ENCODE assay signal across 33 mouse cellular contexts in the genomic region with DNA sequence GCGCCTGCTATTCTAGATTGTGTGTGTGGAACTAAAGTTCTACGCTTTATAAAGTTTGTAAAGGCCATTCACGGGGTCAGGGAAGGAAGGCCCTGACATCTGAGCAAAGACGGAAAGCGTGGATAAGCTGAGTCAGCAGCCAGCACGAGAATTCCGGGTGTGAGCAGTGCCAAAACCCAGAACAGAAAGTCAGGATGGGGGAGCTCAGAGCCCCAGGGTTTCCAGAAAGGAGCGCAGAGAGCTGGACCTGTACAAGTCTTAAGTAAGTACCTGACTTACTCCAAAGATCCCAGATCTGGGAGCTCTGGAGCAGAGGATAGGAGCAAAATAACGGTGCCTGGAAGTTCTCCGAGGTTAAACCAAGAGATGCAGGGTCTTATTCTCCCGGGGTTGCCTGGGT. TPM values are rescaled to one million over a fixed set of nuclear protein-coding genes. Genes with fewer than 3 reads are reported as not detected.
DNase-seq lines count a peak whose midpoint lies in the region; ATAC-seq and TF ChIP-seq lines count a peak whose summit lies in the region.
"Had no signal": no experiment of that assay in that cellular context is flagged by ENCODE, and none has a peak within 500 bp of the region (broad histone marks: within the 10 kb centered on the region; RNA-seq: fewer than 3 reads in every experiment).

No protein-coding gene starts in this region.

- WGBS in intestine, postnatal 0 days, result 55% methylated on average over 11 of the region's 11 CpGs
- WGBS in intestine, embryonic 15.5 days, result 58% methylated on average over 11 of the region's 11 CpGs

- no peak for ATAC-seq in intestine, postnatal 0 days
- no peak; the same call in 1 of the 2 replicates for ATAC-seq in intestine, embryonic 15.5 days
- peak; percentile 12 for ATAC-seq in Patski
- no peak for ATAC-seq in megakaryocyte progenitor cell, adult 5-6 weeks (replicated peaks; ENCODE audit: poor library complexity)
- ATAC-seq: forebrain, embryonic 15.5 days had no signal

- no peak overlapping the region for H3K9ac ChIP-seq in intestine, postnatal 0 days (ENCODE audit: low read depth, low read length)
- no peak overlapping the region for H3K9ac ChIP-seq in intestine, embryonic 15.5 days
- H3K9ac ChIP-seq: embryonic facial prominence, embryonic 13.5 days; forebrain, embryonic 15.5 days; heart, embryonic 15.5 days; hindbrain, embryonic 14.5 days; liver, embryonic 15.5 days; lung, embryonic 15.5 days; neural tube, embryonic 15.5 days had no signal

- in situ Hi-C loops in Patski (cut with MboI; ENCODE audit: low pct_unique_long_range_greater_than_20kb), result loop anchor here (10.0 kb wide), 2 partner anchors 46 to 136 kb away; no protein-coding TSS in a partner anchor

- peak overlapping the region; percentile 17; the same call in 1 of the 2 replicates for H3K4me2 ChIP-seq in intestine, postnatal 0 days (replicated peaks; ENCODE audit: low read depth)
- no peak overlapping the region for H3K4me2 ChIP-seq in intestine, embryonic 15.5 days (replicated peaks)
- H3K4me2 ChIP-seq: embryonic facial prominence, embryonic 13.5 days; forebrain, embryonic 15.5 days; heart, embryonic 15.5 days; hindbrain, embryonic 14.5 days; lung, embryonic 15.5 days; neural tube, embryonic 15.5 days had no signal

- CTCF ChIA-PET in Patski (lab: Charles Lee), result interaction anchor here (1.1 to 1.7 kb wide), 5 partner anchors 23 to 136 kb away, joined by 3 to 6 read pairs (median 4); no protein-coding TSS in a partner anchor

- DNase-seq in adrenal gland, adult (ENCODE audit: inconsistent age in 2 of 2, low spot score in 1 of 2), result peak; percentile 6 to 36
- DNase-seq in adrenal gland, postnatal 14 days, result no peak
- no peak for DNase-seq in Patski (ENCODE audit: low read depth, low spot score)
- no peak for DNase-seq in embryo, embryonic 9.5 days (ENCODE audit: extremely low spot score)
- DNase-seq: adrenal gland, postnatal 25 days; cerebellum, adult 11-12 months; cerebellum, adult 9-11 months; embryo, embryonic 11 days; heart, postnatal 36 days; kidney, adult 8-10 months; kidney, postnatal 14 days; layer of hippocampus, adult 9-11 months; midbrain, embryonic 14.5 days; thymus, postnatal 4 days had no signal

- H3K9me3 ChIP-seq in intestine, postnatal 0 days (ENCODE audit: control insufficient read depth), result no peaks in the 10 kb centered on the region
- H3K9me3 ChIP-seq in intestine, embryonic 15.5 days, result no peaks in the 10 kb centered on the region
- H3K9me3 ChIP-seq in E14TG2a.4 (ENCODE audit: low read length), result peaks cover 23% of the 10 kb centered on the region
- H3K9me3 ChIP-seq: embryonic facial prominence, embryonic 13.5 days; forebrain, embryonic 10.5 days; forebrain, embryonic 15.5 days; heart, embryonic 10.5 days; heart, embryonic 15.5 days; liver, embryonic 15.5 days; lung, embryonic 15.5 days had no signal

- no peaks in the 10 kb centered on the region for H3K27me3 ChIP-seq in intestine, postnatal 0 days (replicated peaks; ENCODE audit: control insufficient read depth, insufficient read depth, low read length)
- no peaks in the 10 kb centered on the region for H3K27me3 ChIP-seq in intestine, embryonic 15.5 days (replicated peaks)
- H3K27me3 ChIP-seq in E14TG2a.4 (ENCODE audit: insufficient read depth, low read length) (no peaks in the 10 kb centered on the region), Patski (no peaks in the 10 kb centered on the region)
- H3K27me3 ChIP-seq: embryonic facial prominence, embryonic 13.5 days; forebrain, embryonic 15.5 days; heart, embryonic 15.5 days; liver, embryonic 15.5 days; lung, embryonic 15.5 days; neural tube, embryonic 15.5 days had no signal

- no peak overlapping the region for H3K4me3 ChIP-seq in intestine, postnatal 0 days (ENCODE audit: low read depth, low read length)
- H3K4me3 ChIP-seq in intestine, embryonic 15.5 days (replicated peaks), result no peak overlapping the region
- H3K4me3 ChIP-seq in E14TG2a.4 (replicated peaks; ENCODE audit: low read length), result peak overlapping the region; percentile 68
- H3K4me3 ChIP-seq: embryonic facial prominence, embryonic 13.5 days; forebrain, embryonic 10.5 days; forebrain, embryonic 15.5 days; heart, embryonic 10.5 days; heart, embryonic 15.5 days; liver, embryonic 15.5 days; lung, embryonic 15.5 days; megakaryocyte, embryonic 14.5 days; neural tube, embryonic 15.5 days had no signal

- H3K4me1 ChIP-seq in intestine, postnatal 0 days (replicated peaks; ENCODE audit: control insufficient read depth, insufficient read depth, low read length), result peaks cover 5% of the 10 kb centered on the region
- peaks cover 14% of the 10 kb centered on the region; the same call in 1 of the 2 replicates for H3K4me1 ChIP-seq in intestine, embryonic 15.5 days (replicated peaks)
- H3K4me1 ChIP-seq in E14TG2a.4 (replicated peaks; ENCODE audit: low read depth, low read length), result peaks cover 76% of the 10 kb centered on the region
- H3K4me1 ChIP-seq: forebrain, embryonic 15.5 days; heart, embryonic 10.5 days; heart, embryonic 15.5 days; lung, embryonic 15.5 days had no signal

- no peaks in the 10 kb centered on the region for H3K36me3 ChIP-seq in intestine, postnatal 0 days (ENCODE audit: control insufficient read depth, insufficient read depth)
- H3K36me3 ChIP-seq in intestine, embryonic 15.5 days, result no peaks in the 10 kb centered on the region
- no peaks in the 10 kb centered on the region for H3K36me3 ChIP-seq in E14TG2a.4 (ENCODE audit: insufficient read depth, low read length)
- H3K36me3 ChIP-seq: embryonic facial prominence, embryonic 13.5 days; forebrain, embryonic 10.5 days; forebrain, embryonic 15.5 days; heart, embryonic 10.5 days; heart, embryonic 15.5 days; liver, embryonic 15.5 days; lung, embryonic 15.5 days; neural tube, embryonic 15.5 days had no signal

- POLR2A ChIA-PET in Patski (lab: Charles Lee), result no interaction called here

- TF ChIP-seq CTCF in intestine, postnatal 0 days (IDR thresholded peaks at IDR 0.05; ENCODE audit: low read depth), result no peak
- no peak for TF ChIP-seq CTCF in E14TG2a.4 (conservative IDR thresholded peaks at IDR 0.05; ENCODE audit: low read length)
- no peak for TF ChIP-seq CTCF in Patski (IDR thresholded peaks at IDR 0.05)

- no peak overlapping the region for H3K27ac ChIP-seq in intestine, postnatal 0 days (ENCODE audit: low read depth, low read length)
- H3K27ac ChIP-seq in intestine, embryonic 15.5 days, result no peak overlapping the region
- H3K27ac ChIP-seq: embryonic facial prominence, embryonic 13.5 days; forebrain, embryonic 10.5 days; forebrain, embryonic 15.5 days; heart, embryonic 10.5 days; heart, embryonic 15.5 days; hindbrain, embryonic 14.5 days; liver, embryonic 15.5 days; lung, embryonic 15.5 days; neural tube, embryonic 15.5 days had no signal

RNA-seq across cellular contexts. Expression of gene Plekhg6, which starts 30.0 kb away (rescaled TPM):
- total RNA-seq in adrenal gland, postnatal 14 days (2021), result 0.38 and 0.52 TPM in 2 replicates
- polyA plus RNA-seq in intestine, postnatal 0 days (2015; fragmentation: Nextera tagmentation; extraction: Ambion mirVana), result 31.4 and 37.0 TPM in 2 replicates
- polyA plus RNA-seq in intestine, embryonic 15.5 days (2015; fragmentation: Nextera tagmentation; extraction: Ambion mirVana), result 7.3 and 8.9 TPM in 2 replicates
- 0.49 TPM for polyA plus RNA-seq in Patski (2021)
- not detected in 2 replicates for total RNA-seq in megakaryocyte progenitor cell, adult 5-6 weeks (2015)
- total RNA-seq in megakaryocyte progenitor cell, adult 5-6 weeks (2017), result not detected in 2 replicates
- total RNA-seq: CH12.LX; gastrocnemius, adult 8-10 months; granulocyte monocyte progenitor cell, adult 5-6 weeks; heart, postnatal 36 days; monocyte, adult 5-6 weeks had no signal
- polyA plus RNA-seq: spleen, adult 2 months had no signal

Comparison
In these comparisons a context has a peak if more than half of its experiments do, and no peak if none do; other contexts are left out.
1. DNase-seq: peak in adrenal gland, adult (2 of 2); none in adrenal gland, postnatal 14 days (single experiment), Patski (single experiment) and embryo, embryonic 9.5 days (single experiment).